Mouse (Mus musculus) ES-Bruce4 (cell line): ENCODE results near the gene Foxl1.

Experiments
- CTCF ChIP-seq: IDR thresholded peaks from one replicate; pipeline ENCODE4 v1.8.1; 2011; ENCODE audit warnings: low read depth, low read length
- POLR2A ChIP-seq: IDR thresholded peaks from one replicate; pipeline ENCODE4 v1.8.1; 2011; ENCODE audit warnings: low read length; ENCODE audit not compliant: insufficient read depth

- TF ChIP-seq CTCF (no peak), POLR2A (no peak)
These were observed 33.7 kb downstream of the Foxl1 start for GRCm38 (mm10) chr8:121161437-121161836.
